Mouse (Mus musculus) heart, adult 2 months (tissue): Measurements from ENCODE around the gene Ttc30a1.

Experiments used
- CTCF ChIP-seq: fragments of 200-600 bp; IDR thresholded peaks from 2 replicates; pipeline ENCODE4 v1.8.1; 2022; ENCODE audit warnings: antibody characterized with exemption, mild to moderate bottlenecking, moderate library complexity
- EP300 ChIP-seq: fragments of 200-500 bp; IDR thresholded peaks from 2 replicates; pipeline ENCODE4 v1.6.1; 2011; ENCODE audit warnings: low read depth, low read length, control low read depth; ENCODE audit not compliant: insufficient read depth
- POLR2A ChIP-seq: fragments of 200-500 bp; IDR thresholded peaks from 2 replicates; pipeline ENCODE4 v1.6.1; 2011; ENCODE audit warnings: mild to moderate bottlenecking, low read depth, low read length, control low read depth; ENCODE audit not compliant: insufficient read depth

DNA sequence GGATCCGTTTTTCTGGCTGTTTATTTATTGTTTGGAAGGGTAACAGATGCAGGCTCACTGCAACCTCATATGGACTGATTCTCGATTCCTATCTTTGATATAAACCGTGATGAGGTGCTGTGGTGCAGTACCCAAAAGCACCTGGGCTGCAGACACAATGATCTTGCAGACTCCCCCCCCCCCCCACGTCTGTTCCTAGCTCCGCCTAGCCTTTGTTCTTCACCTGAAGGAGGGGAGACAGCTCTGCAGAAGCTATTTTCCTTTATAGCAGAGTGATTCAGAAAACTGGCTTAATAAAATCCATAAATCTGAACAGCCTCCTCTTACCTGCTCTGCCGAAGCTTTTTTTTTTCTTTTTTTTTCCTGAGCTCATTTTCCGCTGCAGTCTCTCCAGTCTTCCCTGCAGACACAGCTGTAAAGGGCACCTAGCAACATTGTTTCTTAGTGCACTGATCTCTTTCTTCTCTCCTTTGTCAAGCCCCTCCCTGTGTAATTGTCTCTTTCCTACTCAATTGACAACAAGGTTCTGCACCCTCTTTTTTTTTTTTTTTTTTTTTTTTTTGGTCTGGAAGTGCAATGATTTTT is 7.1 kb upstream of the Ttc30a1 start:
- TF ChIP-seq POLR2A: no peak
- no peak for TF ChIP-seq CTCF
- TF ChIP-seq EP300: no peak
